ENCODE assay signal across 9 mouse cellular contexts in the genomic region with DNA sequence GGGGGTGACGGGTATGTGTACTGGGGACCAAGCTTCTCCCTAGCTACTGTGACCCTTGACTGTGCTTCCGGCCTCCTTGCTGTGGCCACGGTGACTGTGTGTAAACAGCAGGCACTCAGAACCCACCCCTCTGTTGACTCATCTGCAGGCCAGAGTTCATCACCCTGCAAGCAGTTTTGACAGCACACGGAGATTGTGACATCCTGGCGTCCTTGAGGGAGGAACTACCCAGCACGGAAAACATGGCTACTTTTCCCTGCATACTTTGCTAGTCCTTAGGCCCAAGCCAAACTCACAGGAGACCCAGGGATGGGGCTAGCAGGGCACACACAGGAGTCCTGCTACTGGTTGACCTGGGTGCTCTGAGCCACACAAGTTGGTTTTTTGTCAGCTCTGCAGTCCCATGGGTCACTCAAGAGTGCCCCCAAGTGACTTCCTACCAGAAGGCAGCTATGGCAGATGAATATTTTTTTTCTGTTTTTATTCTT. TPM values are rescaled to one million over a fixed set of nuclear protein-coding genes. Genes with fewer than 3 reads are reported as not detected.
DNase-seq lines count a peak whose midpoint lies in the region; ATAC-seq and TF ChIP-seq lines count a peak whose summit lies in the region.
"Had no signal": no experiment of that assay in that cellular context is flagged by ENCODE, and none has a peak within 500 bp of the region (broad histone marks: within the 10 kb centered on the region; RNA-seq: fewer than 3 reads in every experiment).

No protein-coding gene starts in this region.

- no peak overlapping the region for H3K4me2 ChIP-seq in hindbrain, embryonic 14.5 days (replicated peaks)
- H3K4me2 ChIP-seq: lung, embryonic 15.5 days had no signal

- 66% methylated on average over 6 of the region's 6 CpGs for WGBS in hindbrain, embryonic 10.5 days
- 77% methylated on average over 6 of the region's 6 CpGs for WGBS in hindbrain, embryonic 14.5 days
- WGBS in liver, adult 2 months = 2% methylated on average over 6 of the region's 6 CpGs
- 17% methylated on average over 6 of the region's 6 CpGs for WGBS in small intestine, adult 2 months

- H3K79me2 ChIP-seq in liver, adult 2 months (ENCODE audit: control insufficient read depth, insufficient read depth, low read length) = peaks cover 79% of the 10 kb centered on the region; the same call in 1 of the 2 replicates

- TF ChIP-seq POLR2A in liver, adult 2 months (IDR thresholded peaks at IDR 0.05; ENCODE audit: extremely low read depth, insufficient read depth, low read length) = no peak
- no peak for TF ChIP-seq POLR2A in small intestine, adult 2 months (IDR thresholded peaks at IDR 0.05; ENCODE audit: low read depth, low read length)

- DNase-seq in hindbrain, embryonic 10.5 days (ENCODE audit: low spot score) = no peak
- no peak for DNase-seq in hindbrain, embryonic 14.5 days (ENCODE audit: low spot score)
- DNase-seq in heart, adult 18-20 months = peak; percentile 64 to 80
- DNase-seq in liver, adult 2 months (ENCODE audit: extremely low read depth, low read depth, low spot score) = peak; percentile 99
- DNase-seq in left cerebral cortex, adult 8-10 months (ENCODE audit: low spot score in 2 of 2) = no peak
- DNase-seq in testis, postnatal 14 days (ENCODE audit: low spot score) = no peak

- no peak overlapping the region for H3K9ac ChIP-seq in hindbrain, embryonic 14.5 days
- H3K9ac ChIP-seq in liver, adult 2 months (ENCODE audit: low read depth, low read length) = peak overlapping the region; percentile 55
- H3K9ac ChIP-seq: lung, embryonic 15.5 days had no signal

- TF ChIP-seq CTCF in E14TG2a.4 (conservative IDR thresholded peaks at IDR 0.05; ENCODE audit: low read length) = peak; percentile 36
- peak; percentile 41 for TF ChIP-seq CTCF in liver, adult 2 months (IDR thresholded peaks at IDR 0.05; ENCODE audit: low read depth, low read length)
- peak; percentile 61; the same call in 1 of the 2 replicates for TF ChIP-seq CTCF in small intestine, adult 2 months (IDR thresholded peaks at IDR 0.05; ENCODE audit: extremely low read depth, insufficient read length, insufficient replicate concordance, low read depth, low read length)

- H3K9me3 ChIP-seq in hindbrain, embryonic 10.5 days = no peaks in the 10 kb centered on the region
- H3K9me3 ChIP-seq in hindbrain, embryonic 14.5 days (ENCODE audit: control insufficient read depth, low read length) = no peaks in the 10 kb centered on the region
- H3K9me3 ChIP-seq in E14TG2a.4 (ENCODE audit: low read length) = no peaks in the 10 kb centered on the region
- H3K9me3 ChIP-seq: lung, embryonic 15.5 days had no signal

- no peak for ATAC-seq in hindbrain, embryonic 14.5 days (ENCODE audit: low FRiP score)

- 0 out of 2 replicates have a peak overlapping the region, but pooled peaks have one; percentile 8 for H3K27ac ChIP-seq in hindbrain, embryonic 10.5 days
- no peak overlapping the region for H3K27ac ChIP-seq in hindbrain, embryonic 14.5 days
- peak overlapping the region; percentile 86 for H3K27ac ChIP-seq in liver, adult 2 months (replicated peaks; ENCODE audit: insufficient read depth, low read depth, low read length)
- peak overlapping the region; percentile 84 for H3K27ac ChIP-seq in small intestine, adult 2 months (ENCODE audit: insufficient read depth, low read depth, low read length)
- H3K27ac ChIP-seq: lung, embryonic 15.5 days had no signal

- H3K4me3 ChIP-seq in hindbrain, embryonic 10.5 days = peak overlapping the region; percentile 6; the same call in 1 of the 2 replicates
- no peak overlapping the region for H3K4me3 ChIP-seq in hindbrain, embryonic 14.5 days (replicated peaks; ENCODE audit: low read length)
- no peak overlapping the region for H3K4me3 ChIP-seq in E14TG2a.4 (replicated peaks; ENCODE audit: low read length)
- no peak overlapping the region for H3K4me3 ChIP-seq in liver, adult 2 months (ENCODE audit: insufficient read depth, low read depth, low read length)
- no peak overlapping the region for H3K4me3 ChIP-seq in small intestine, adult 2 months (ENCODE audit: low read depth, low read length)
- H3K4me3 ChIP-seq: lung, embryonic 15.5 days had no signal

- H3K36me3 ChIP-seq in hindbrain, embryonic 10.5 days = peaks cover 5% of the 10 kb centered on the region; the same call in 1 of the 2 replicates
- H3K36me3 ChIP-seq in hindbrain, embryonic 14.5 days (replicated peaks; ENCODE audit: control insufficient read depth, insufficient read depth) = no peaks in the 10 kb centered on the region
- peaks cover 60% of the 10 kb centered on the region for H3K36me3 ChIP-seq in E14TG2a.4 (ENCODE audit: insufficient read depth, low read length)
- no peaks in the 10 kb centered on the region; the same call in 1 of the 2 replicates for H3K36me3 ChIP-seq in liver, adult 2 months (ENCODE audit: control insufficient read depth, insufficient read depth, low read length)
- H3K36me3 ChIP-seq in small intestine, adult 2 months (ENCODE audit: control insufficient read depth, insufficient read depth, low read length) = no peaks in the 10 kb centered on the region
- H3K36me3 ChIP-seq: lung, embryonic 15.5 days had no signal

- H3K4me1 ChIP-seq in hindbrain, embryonic 10.5 days (replicated peaks) = peaks cover 42% of the 10 kb centered on the region
- H3K4me1 ChIP-seq in hindbrain, embryonic 14.5 days (replicated peaks; ENCODE audit: control insufficient read depth, insufficient read depth, low read length) = peaks cover 15% of the 10 kb centered on the region
- peaks cover 74% of the 10 kb centered on the region for H3K4me1 ChIP-seq in E14TG2a.4 (replicated peaks; ENCODE audit: low read depth, low read length)
- peaks cover 51% of the 10 kb centered on the region for H3K4me1 ChIP-seq in liver, adult 2 months (ENCODE audit: control insufficient read depth, insufficient read depth, low read length)
- H3K4me1 ChIP-seq in small intestine, adult 2 months (ENCODE audit: control insufficient read depth, insufficient read depth, insufficient read length, low read length) = peaks cover 19% of the 10 kb centered on the region

- no peaks in the 10 kb centered on the region for H3K27me3 ChIP-seq in hindbrain, embryonic 10.5 days (ENCODE audit: insufficient read depth, poor library complexity, severe bottlenecking)
- H3K27me3 ChIP-seq in hindbrain, embryonic 14.5 days (ENCODE audit: control insufficient read depth, insufficient read depth, low read length) = no peaks in the 10 kb centered on the region
- no peaks in the 10 kb centered on the region for H3K27me3 ChIP-seq in E14TG2a.4 (ENCODE audit: insufficient read depth, low read length)
- H3K27me3 ChIP-seq in liver, adult 2 months (ENCODE audit: control insufficient read depth, insufficient read depth, low read length) = no peaks in the 10 kb centered on the region
- no peaks in the 10 kb centered on the region for H3K27me3 ChIP-seq in small intestine, adult 2 months (ENCODE audit: control insufficient read depth, insufficient read depth, low read length)
- H3K27me3 ChIP-seq: lung, embryonic 15.5 days had no signal

RNA-seq across cellular contexts. Expression of gene Ell, which starts 5.0 kb away (rescaled TPM):
- 20.5 and 22.4 TPM in 2 replicates for polyA plus RNA-seq in hindbrain, embryonic 10.5 days (2016; fragmentation: Nextera tagmentation; extraction: Ambion mirVana)
- 14.8 and 15.1 TPM in 2 replicates for polyA plus RNA-seq in hindbrain, embryonic 14.5 days (2014; fragmentation: Nextera tagmentation; extraction: Ambion mirVana)
- total RNA-seq in heart, adult 18-20 months (2021) = 10 to 100 TPM; 10.9 to 12.0 TPM
- 10.0 and 13.6 TPM in 2 replicates for total RNA-seq in liver, adult 2 months (2014; rRNA removed)
- polyA plus RNA-seq in liver, adult 2 months (2012; rRNA removed) = 19.6 and 25.0 TPM in 2 replicates
- polyA plus RNA-seq in small intestine, adult 2 months (2012; rRNA removed) = 20.5 and 45.6 TPM in 2 replicates
- total RNA-seq in left cerebral cortex, adult 8-10 months (2022) = 10 to 100 TPM; 17.6 to 25.3 (median 19.2) TPM

RNA-seq across cellular contexts. Expression of gene Kxd1, which starts 16.5 kb away (rescaled TPM):
- polyA plus RNA-seq in hindbrain, embryonic 10.5 days (2016; fragmentation: Nextera tagmentation; extraction: Ambion mirVana) = 54.3 and 57.7 TPM in 2 replicates
- polyA plus RNA-seq in hindbrain, embryonic 14.5 days (2014; fragmentation: Nextera tagmentation; extraction: Ambion mirVana) = 45.4 and 46.5 TPM in 2 replicates
- total RNA-seq in heart, adult 18-20 months (2021) = 100 to 1,000 TPM in 1 of 2 experiments, 10 to 100 TPM in 1; 92.4 to 107 TPM
- total RNA-seq in liver, adult 2 months (2014; rRNA removed) = 36.7 and 42.6 TPM in 2 replicates
- 68.4 and 72.3 TPM in 2 replicates for polyA plus RNA-seq in liver, adult 2 months (2012; rRNA removed)
- 34.3 and 64.4 TPM in 2 replicates for polyA plus RNA-seq in small intestine, adult 2 months (2012; rRNA removed)
- 10 to 100 TPM; 43.0 to 52.5 (median 47.1) TPM for total RNA-seq in left cerebral cortex, adult 8-10 months (2022)

RNA-seq across cellular contexts. Expression of gene Fkbp8, which starts 16.7 kb away (rescaled TPM):
- polyA plus RNA-seq in hindbrain, embryonic 10.5 days (2016; fragmentation: Nextera tagmentation; extraction: Ambion mirVana) = 311 and 360 TPM in 2 replicates
- 328 and 332 TPM in 2 replicates for polyA plus RNA-seq in hindbrain, embryonic 14.5 days (2014; fragmentation: Nextera tagmentation; extraction: Ambion mirVana)
- 100 to 1,000 TPM; 120 to 129 TPM for total RNA-seq in heart, adult 18-20 months (2021)
- 271 and 321 TPM in 2 replicates for total RNA-seq in liver, adult 2 months (2014; rRNA removed)
- 455 and 489 TPM in 2 replicates for polyA plus RNA-seq in liver, adult 2 months (2012; rRNA removed)
- polyA plus RNA-seq in small intestine, adult 2 months (2012; rRNA removed) = 300 and 623 TPM in 2 replicates
- total RNA-seq in left cerebral cortex, adult 8-10 months (2022) = 100 to 1,000 TPM; 419 to 440 (median 422) TPM

RNA-seq across cellular contexts. Expression of gene Uba52, which starts 33.6 kb away (rescaled TPM):
- polyA plus RNA-seq in hindbrain, embryonic 10.5 days (2016; fragmentation: Nextera tagmentation; extraction: Ambion mirVana) = 914 and 933 TPM in 2 replicates
- polyA plus RNA-seq in hindbrain, embryonic 14.5 days (2014; fragmentation: Nextera tagmentation; extraction: Ambion mirVana) = 622 and 778 TPM in 2 replicates
- 1,000 to 10,000 TPM; 1,328 to 1,514 TPM for total RNA-seq in heart, adult 18-20 months (2021)
- total RNA-seq in liver, adult 2 months (2014; rRNA removed) = 750 and 1,062 TPM in 2 replicates
- polyA plus RNA-seq in liver, adult 2 months (2012; rRNA removed) = 596 and 770 TPM in 2 replicates
- polyA plus RNA-seq in small intestine, adult 2 months (2012; rRNA removed) = 606 and 770 TPM in 2 replicates
- 1,000 to 10,000 TPM in 1 of 4 experiments, 100 to 1,000 TPM in 3; 847 to 1,003 (median 930) TPM for total RNA-seq in left cerebral cortex, adult 8-10 months (2022)

RNA-seq across cellular contexts. Expression of gene Rex1bd, which starts 37.7 kb away (rescaled TPM):
- polyA plus RNA-seq in hindbrain, embryonic 10.5 days (2016; fragmentation: Nextera tagmentation; extraction: Ambion mirVana) = 131 and 148 TPM in 2 replicates
- 161 and 166 TPM in 2 replicates for polyA plus RNA-seq in hindbrain, embryonic 14.5 days (2014; fragmentation: Nextera tagmentation; extraction: Ambion mirVana)
- 100 to 1,000 TPM; 113 to 128 TPM for total RNA-seq in heart, adult 18-20 months (2021)
- 60.8 and 75.2 TPM in 2 replicates for total RNA-seq in liver, adult 2 months (2014; rRNA removed)
- 141 and 152 TPM in 2 replicates for polyA plus RNA-seq in liver, adult 2 months (2012; rRNA removed)
- polyA plus RNA-seq in small intestine, adult 2 months (2012; rRNA removed) = 137 and 244 TPM in 2 replicates
- 100 to 1,000 TPM; 103 to 117 (median 109) TPM for total RNA-seq in left cerebral cortex, adult 8-10 months (2022)

Comparison
In these comparisons a context has a peak if more than half of its experiments do, and no peak if none do; other contexts are left out.
1. DNase-seq: peak in heart, adult 18-20 months (2 of 2) and liver, adult 2 months (single experiment); none in hindbrain, embryonic 10.5 days (single experiment), hindbrain, embryonic 14.5 days (single experiment), left cerebral cortex, adult 8-10 months (0 of 2) and testis, postnatal 14 days (single experiment).
2. Peak in every context shown above with its lines, with median percentiles within 50 percentile points of each other: CTCF ChIP-seq.